Mouse (Mus musculus): ENCODE measurements around the gene Sertad1.

GRCm38 (mm10) chr7:27459640-27460039 lies 27.1 kb upstream of the Sertad1 start:
- TF ChIP-seq CTCF (IDR thresholded peaks at IDR 0.05; ENCODE audit: extremely low read depth, insufficient read depth, low read length) (no peak), POLR2A (IDR thresholded peaks at IDR 0.05; ENCODE audit: extremely low read depth, insufficient read depth, low read length) (no peak)

Measured in cortical plate, adult 2 months (tissue).